Mouse (Mus musculus) left cerebral cortex, postnatal 14 days (tissue): Measurements from ENCODE around the gene Vhl. TPM values are rescaled to one million over a fixed set of nuclear protein-coding genes. Genes with fewer than 3 reads are reported as not detected.

Experiments
- DNase-seq, 2 experiments: peaks; one replicate each; pipeline ENCODE4 v3.0.0; 2021 to 2022; ENCODE audit warnings: low spot score in 2 of 2, mixed read lengths in 1 of 2
- intact Hi-C: fragments of 180-260 bp; cut with DNase I; formaldehyde crosslinking; loops from one replicate; pipeline ENCODE4 v1.15.1; 2025
- total RNA-seq, 2 experiments: library from RNA; stranded (reverse); gene quantifications; 2 replicates each; pipeline ENCODE4 v1.2.3; 2021

Gene Vhl
- total RNA-seq, 2 experiments from 2014 or later, result 48.4 to 51.9 TPM

DNA sequence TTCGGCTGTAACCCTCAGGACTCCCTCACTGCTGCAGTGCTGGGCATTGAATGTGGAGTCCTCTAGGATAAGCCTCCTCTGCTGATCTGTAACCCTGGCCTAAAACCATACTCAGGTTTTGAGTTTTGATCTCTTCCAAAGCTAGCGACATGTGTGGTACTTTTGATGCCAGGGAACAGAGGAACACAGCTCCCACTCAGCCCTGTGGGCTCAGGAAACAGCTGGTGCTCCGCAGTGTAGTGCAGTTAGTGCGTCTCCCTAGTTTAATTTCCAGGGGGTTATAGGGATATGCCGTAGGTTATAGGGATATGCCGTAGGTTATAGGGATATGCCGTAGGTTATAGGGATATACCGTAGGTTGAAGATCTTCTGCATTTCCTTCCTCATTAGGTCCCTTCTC lies 8.8 kb upstream of the Vhl start:
- intact Hi-C loops, result no loop called here
- no peak for DNase-seq

GRCm38 (mm10) chr6:113615489-113615888 lies 8.3 kb upstream of the Vhl start:
- intact Hi-C loops, result no loop called here
- DNase-seq, result no peak

DNA sequence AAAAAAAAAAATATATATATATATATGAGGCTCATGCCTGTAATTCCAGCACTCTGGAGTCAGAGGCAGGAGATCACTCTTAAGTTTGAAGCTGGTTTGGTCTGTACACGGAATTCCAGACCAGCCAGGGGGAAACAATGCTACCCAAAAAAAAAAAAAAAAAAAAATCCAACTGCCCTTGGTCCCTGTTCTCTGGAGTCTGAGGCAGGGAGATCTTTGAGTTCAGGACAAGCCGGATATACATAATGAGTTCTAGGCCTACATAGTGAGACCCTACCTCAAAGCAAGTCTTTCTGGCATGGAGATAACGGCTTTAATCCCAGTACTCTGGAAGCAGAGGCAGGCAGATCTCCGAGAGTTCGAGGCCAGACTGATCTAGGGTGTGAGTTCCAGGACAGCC lies 373 bp upstream of the Vhl start:
- intact Hi-C loops, result no loop called here
- DNase-seq, result no peak

GRCm38 (mm10) chr6:113624989-113625770 lies 1.4 kb downstream of the Vhl start:
- intact Hi-C loops, result no loop called here
- DNase-seq, result no peak

GRCm38 (mm10) chr6:113630322-113630721 lies 6.6 kb downstream of the Vhl start:
- intact Hi-C loops, result no loop called here
- peak in 1 of 2 experiments; percentile 32 for DNase-seq

DNA sequence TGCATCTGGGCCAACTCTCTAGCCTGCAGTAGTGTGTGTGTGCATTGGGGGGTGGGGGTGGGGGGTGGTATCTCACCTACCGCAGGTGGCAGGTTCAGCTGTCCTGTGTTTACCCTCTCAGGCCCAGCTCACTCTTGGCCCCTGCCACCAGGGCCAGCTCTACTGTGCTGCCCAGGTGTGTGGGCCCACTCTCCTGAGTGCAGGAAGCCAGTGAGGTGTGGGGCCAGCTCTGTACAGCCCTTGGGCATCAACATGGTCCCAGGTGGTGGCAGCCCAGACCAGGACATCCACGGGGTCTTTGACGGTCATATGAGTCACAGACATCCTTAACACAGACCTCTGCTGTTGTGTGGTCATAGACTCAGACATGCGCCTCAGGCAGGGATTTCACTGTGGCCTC lies 9.1 kb downstream of the Vhl start:
- DNase-seq, result no peak
- intact Hi-C loops, result no loop called here

DNA sequence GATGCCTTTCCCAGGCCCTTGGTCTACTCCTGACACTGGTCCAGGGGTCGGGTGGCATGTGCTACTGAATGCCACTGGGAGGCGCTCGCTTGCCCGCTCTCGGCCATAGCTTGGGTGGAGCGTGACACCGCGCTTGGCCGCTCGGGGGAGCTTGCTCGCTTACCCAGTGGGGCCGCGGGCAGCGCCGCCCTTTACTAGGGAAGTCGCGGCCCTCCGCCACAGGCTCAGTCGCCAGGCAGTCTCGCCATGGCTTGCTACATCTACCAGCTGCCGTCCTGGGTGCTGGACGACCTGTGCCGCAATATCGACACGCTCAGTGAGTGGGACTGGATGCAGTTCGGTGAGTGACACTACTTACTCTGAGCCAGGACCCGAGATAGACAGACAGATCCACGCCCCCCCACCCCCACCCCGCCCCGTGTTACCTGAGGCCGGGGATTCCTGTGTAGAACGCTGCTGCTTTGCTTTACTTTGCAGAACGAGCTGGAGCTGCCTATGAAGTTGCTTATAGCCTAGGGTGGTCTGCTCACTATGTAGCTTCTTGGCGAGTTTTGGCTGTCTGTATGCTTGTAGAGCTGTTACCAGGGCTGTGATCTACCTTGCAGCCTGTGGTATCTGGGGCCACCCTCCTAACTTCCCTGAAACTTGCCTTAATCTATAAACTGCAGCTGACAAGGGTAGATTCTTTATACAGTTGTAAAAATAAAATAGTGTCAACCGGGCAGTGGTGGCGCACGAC lies 14.7 kb downstream of the Vhl start, which contains the start of gene Irak2:
Irak2 (plus strand) TSS at position 166 of the 739 bp plus-strand sequence.
- DNase-seq, result peak; percentile 93 to 95
- intact Hi-C loops, result loop anchor here (2.0 to 5.0 kb wide), 2 partner anchors 42 to 439 kb away; no protein-coding TSS in a partner anchor

DNA sequence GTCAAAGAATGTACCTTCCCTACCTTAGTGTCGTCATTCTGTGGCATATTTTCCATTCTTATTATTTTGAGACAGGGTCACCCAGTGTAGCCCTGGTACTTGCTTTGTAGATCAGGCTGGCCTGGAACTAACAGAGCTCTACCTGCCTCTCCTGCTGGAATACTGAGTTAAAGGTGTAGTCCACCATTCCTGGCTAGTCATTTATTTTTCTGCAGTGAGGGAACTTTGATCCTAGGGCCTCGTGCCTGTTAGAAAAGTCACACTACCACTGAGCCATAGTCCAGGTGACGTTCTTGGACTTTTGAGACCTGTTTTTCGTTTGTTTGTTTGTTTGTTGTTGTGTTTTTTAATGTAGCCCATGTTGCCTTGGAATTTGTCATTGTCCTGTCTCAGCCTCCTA lies 15.4 kb downstream of the Vhl start:
- intact Hi-C loops, result loop anchor here (2.0 to 5.0 kb wide), 2 partner anchors 42 to 438 kb away; no protein-coding TSS in a partner anchor
- DNase-seq, result no peak

- intact Hi-C loops, result no loop called here
- no peak for DNase-seq
These were observed 18.8 kb downstream of the Vhl start for GRCm38 (mm10) chr6:113642605-113643004.

- intact Hi-C loops, result no loop called here
- DNase-seq, result no peak
These were observed 19.3 kb downstream of the Vhl start for GRCm38 (mm10) chr6:113643021-113643420.

- DNase-seq, result no peak
- intact Hi-C loops, result no loop called here
These were observed 20.2 kb downstream of the Vhl start for GRCm38 (mm10) chr6:113643967-113644366.

DNA sequence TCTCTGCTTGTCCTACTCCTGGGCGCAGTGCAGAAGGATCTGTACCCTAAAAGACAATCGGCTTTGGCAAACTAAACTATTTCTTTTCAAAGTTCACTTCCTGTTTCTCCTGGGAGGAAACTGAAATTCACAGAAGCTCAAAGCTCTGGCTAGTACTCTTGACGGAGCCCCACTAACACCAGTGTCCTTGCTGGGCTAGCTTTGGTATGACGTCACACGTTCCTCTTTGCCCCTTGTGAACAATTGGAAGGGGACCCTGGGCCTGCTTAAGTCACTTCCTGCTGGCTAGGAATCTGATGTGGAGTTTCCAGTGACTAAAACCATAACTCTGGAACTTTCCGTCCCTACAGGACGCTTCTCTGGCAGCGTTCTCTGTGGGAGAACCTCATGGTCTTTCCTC lies 21.0 kb downstream of the Vhl start:
- intact Hi-C loops, result no loop called here
- DNase-seq, result peak; percentile 49 to 53

- DNase-seq, result no peak
- intact Hi-C loops, result no loop called here
These were observed 25.8 kb downstream of the Vhl start for GRCm38 (mm10) chr6:113649346-113650196.

- intact Hi-C loops, result no loop called here
- DNase-seq, result no peak
These were observed 26.5 kb downstream of the Vhl start for GRCm38 (mm10) chr6:113650197-113650640.

- no peak for DNase-seq
These were observed 27.9 kb downstream of the Vhl start for GRCm38 (mm10) chr6:113651626-113652025.

DNA sequence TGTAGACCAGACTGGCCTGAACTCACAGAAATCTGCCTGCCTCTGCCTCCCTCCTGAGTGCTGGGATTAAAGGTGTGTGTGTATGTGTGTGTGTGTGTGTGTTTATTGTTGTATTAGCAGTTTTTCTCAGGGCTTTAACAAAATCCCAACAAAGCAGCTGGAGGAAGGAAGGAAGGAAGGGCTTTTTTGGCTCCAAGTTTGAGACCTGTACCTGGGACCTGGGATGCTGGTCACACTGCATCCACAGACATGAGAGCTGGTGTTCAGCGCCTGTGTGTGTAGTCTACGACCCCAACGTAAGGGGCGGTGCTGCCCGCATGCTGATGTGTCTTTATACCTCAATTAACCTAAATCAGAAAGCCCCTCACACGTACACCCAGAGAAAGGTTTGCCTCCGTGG lies 29.8 kb downstream of the Vhl start:
- DNase-seq, result no peak
- intact Hi-C loops, result no loop called here

More at GRCm38 (mm10) chr6:113651626-113652025, 27.9 kb downstream of the Vhl start:
- intact Hi-C loops, result no loop called here

- intact Hi-C loops, result no loop called here
- DNase-seq, result no peak
These were observed 30.3 kb downstream of the Vhl start for GRCm38 (mm10) chr6:113654102-113654501.

DNA sequence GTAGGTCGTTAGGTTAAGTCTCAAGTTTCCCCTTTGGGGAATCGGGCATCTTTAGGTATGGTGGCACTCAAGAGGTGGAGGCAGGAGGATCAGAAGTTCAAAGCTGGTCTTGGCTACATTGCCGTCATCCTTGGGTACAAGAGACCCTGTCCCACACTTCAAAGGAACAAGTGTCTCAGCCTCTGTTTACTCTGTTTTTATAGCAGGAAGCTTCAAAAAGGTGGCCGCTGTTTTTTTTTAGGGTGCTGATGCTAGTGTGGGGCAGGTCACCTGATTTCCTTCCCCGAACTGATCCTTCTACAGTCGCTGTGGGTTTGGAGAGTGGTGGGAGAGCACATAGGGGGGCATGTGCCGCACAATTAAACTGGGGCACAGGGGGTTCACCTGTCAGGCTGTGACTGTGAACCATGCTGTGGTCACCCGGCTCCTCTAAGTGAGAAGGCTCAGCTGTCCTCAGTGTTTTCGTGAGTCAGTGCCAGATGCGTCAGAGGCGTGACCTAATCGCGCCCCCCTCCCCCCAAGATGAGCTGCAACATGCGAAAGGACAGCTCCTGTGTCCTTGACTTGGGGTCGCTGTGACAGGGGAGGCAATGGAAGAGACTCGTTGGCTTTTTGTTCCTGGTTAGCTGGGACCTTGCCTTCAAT lies 31.1 kb downstream of the Vhl start:
- DNase-seq, result no peak
- intact Hi-C loops, result no loop called here

DNA sequence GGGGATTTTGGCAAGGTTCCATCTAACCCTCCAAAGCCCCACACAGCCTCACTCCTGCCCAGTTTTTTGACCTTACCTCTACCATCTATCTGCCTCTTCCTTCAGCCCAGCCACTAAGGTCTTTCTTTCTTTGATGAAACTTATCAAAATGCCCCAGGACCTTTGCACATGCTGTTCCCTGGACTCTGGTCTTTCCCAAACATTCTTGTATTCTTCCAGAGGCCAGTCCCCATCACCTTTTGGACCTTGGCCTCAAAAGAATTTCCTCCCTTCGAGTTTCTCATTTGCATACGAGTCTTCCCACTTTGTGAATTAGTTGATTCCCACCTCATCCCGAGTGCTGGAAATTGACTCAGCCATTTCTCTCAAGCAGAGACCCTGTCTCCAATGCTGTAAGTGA lies 31.7 kb downstream of the Vhl start:
- intact Hi-C loops, result no loop called here
- DNase-seq, result no peak
